Mouse (Mus musculus) kidney, embryonic 14.5 days (tissue): ENCODE measurements at regions not wholly inside any gene's neighbourhood (a gene's known extent, or its start where the extent isn't known, plus 50 kb on each side); places are given as distances from the start of the nearest gene placed in this dataset.

Source experiments
- ATAC-seq: fragments of 200-750 bp; cut with Nextera tagmentation; 2 replicates; pipeline ENCODE4 v1.8.0; 2017; ENCODE audit warnings: moderate number of reproducible peaks, mild to moderate bottlenecking, moderate TSS enrichment, moderate library complexity; ENCODE audit not compliant: low FRiP score, low TSS enrichment
- H3K27ac ChIP-seq: fragments of 300-500 bp; sonication (generic); 2 replicates; pipeline ENCODE4 v1.5.1; 2014; ENCODE audit warnings: low read depth, mild to moderate bottlenecking, low read length, moderate library complexity, mixed read lengths
- H3K27me3 ChIP-seq: fragments of 300-500 bp; sonication (generic); 2 replicates; pipeline ENCODE4 v1.6.1; 2014; ENCODE audit warnings: mild to moderate bottlenecking, low read length; ENCODE audit not compliant: control insufficient read depth, insufficient read depth
- H3K36me3 ChIP-seq: fragments of 300-500 bp; sonication (generic); 2 replicates; pipeline ENCODE4 v1.6.1; 2014; ENCODE audit warnings: low read length, mixed read lengths; ENCODE audit not compliant: control insufficient read depth, insufficient read depth
- H3K4me1 ChIP-seq: fragments of 300-500 bp; sonication (generic); 2 replicates; pipeline ENCODE4 v1.6.1; 2014; ENCODE audit warnings: low read length, mixed read lengths; ENCODE audit not compliant: control insufficient read depth, insufficient read depth
- H3K4me2 ChIP-seq: fragments of 300-500 bp; sonication (generic); replicated peaks from 2 replicates; pipeline ENCODE4 v1.6.1; 2014; ENCODE audit warnings: low read depth, mild to moderate bottlenecking, low read length
- H3K4me3 ChIP-seq: fragments of 300-500 bp; sonication (generic); 2 replicates; pipeline ENCODE4 v1.5.1; 2014; ENCODE audit warnings: mild to moderate bottlenecking, low read length
- H3K9ac ChIP-seq: fragments of 300-500 bp; sonication (generic); 2 replicates; pipeline ENCODE4 v1.6.1; 2014; ENCODE audit warnings: low read depth, mild to moderate bottlenecking, low read length, moderate library complexity
- H3K9me3 ChIP-seq: fragments of 300-500 bp; sonication (generic); 2 replicates; pipeline ENCODE4 v1.6.1; 2016; ENCODE audit warnings: low read length; ENCODE audit not compliant: control insufficient read depth
- WGBS: fragments of 180-500 bp; shearing (Covaris S2); extraction: QIAGEN DNeasy Blood & Tissue Kit; methylation state at CpG from one replicate; pipeline ENCODE4 v1.1.7; 2014; 5-methylcytosine and 5-hydroxymethylcytosine counted together

GRCm38 (mm10) chr10:103832063-103832462 lies 310.7 kb upstream of the Gm21293 start:
- H3K4me2 ChIP-seq, result no peak overlapping the region
- H3K4me1 ChIP-seq, result no peaks in the 10 kb centered on the region
- H3K36me3 ChIP-seq, result no peaks in the 10 kb centered on the region
- H3K4me3 ChIP-seq, result no peak overlapping the region
- 73% methylated on average over 2 of the region's 2 CpGs for WGBS
- H3K27me3 ChIP-seq, result no peaks in the 10 kb centered on the region
- H3K9ac ChIP-seq, result no peak overlapping the region
- H3K9me3 ChIP-seq, result no peaks in the 10 kb centered on the region
- no peak overlapping the region for H3K27ac ChIP-seq
- no peak for ATAC-seq

- ATAC-seq, result no peak
- Histone ChIP-seq H3K9me3 (no peaks in the 10 kb centered on the region), H3K36me3 (no peaks in the 10 kb centered on the region), H3K4me1 (no peaks in the 10 kb centered on the region), H3K4me3 (no peak overlapping the region), H3K9ac (no peak overlapping the region), H3K27ac (no peak overlapping the region), H3K4me2 (no peak overlapping the region), H3K27me3 (no peaks in the 10 kb centered on the region)
- WGBS, result 76% methylated on average over 1 of the region's 1 CpGs
Observed at GRCm38 (mm10) chr10:103855211-103855610, 287.6 kb upstream of the Gm21293 start.

- Histone ChIP-seq H3K9ac (no peak overlapping the region), H3K9me3 (no peaks in the 10 kb centered on the region), H3K27ac (no peak overlapping the region), H3K36me3 (no peaks in the 10 kb centered on the region), H3K4me2 (no peak overlapping the region), H3K4me3 (no peak overlapping the region), H3K27me3 (no peaks in the 10 kb centered on the region), H3K4me1 (no peaks in the 10 kb centered on the region)
- ATAC-seq, result no peak
- 92% methylated on average over 1 of the region's 1 CpGs for WGBS
Observed at GRCm38 (mm10) chr10:103860890-103861289, 281.9 kb upstream of the Gm21293 start.

- WGBS, result 89% methylated on average over 2 of the region's 2 CpGs
- Histone ChIP-seq H3K27me3 (no peaks in the 10 kb centered on the region), H3K9me3 (no peaks in the 10 kb centered on the region), H3K9ac (no peak overlapping the region), H3K27ac (no peak overlapping the region), H3K36me3 (no peaks in the 10 kb centered on the region), H3K4me1 (no peaks in the 10 kb centered on the region), H3K4me3 (no peak overlapping the region), H3K4me2 (no peak overlapping the region)
- ATAC-seq, result no peak
Observed at GRCm38 (mm10) chr10:103862120-103862519, 280.7 kb upstream of the Gm21293 start.

GRCm38 (mm10) chr10:103863909-103864308 lies 278.9 kb upstream of the Gm21293 start:
- Histone ChIP-seq H3K9ac (no peak overlapping the region), H3K27ac (no peak overlapping the region), H3K4me2 (no peak overlapping the region), H3K9me3 (no peaks in the 10 kb centered on the region), H3K4me3 (no peak overlapping the region), H3K4me1 (no peaks in the 10 kb centered on the region), H3K36me3 (no peaks in the 10 kb centered on the region), H3K27me3 (no peaks in the 10 kb centered on the region)
- ATAC-seq, result no peak
- 84% methylated on average over 3 of the region's 3 CpGs for WGBS

- H3K4me1 ChIP-seq, result no peaks in the 10 kb centered on the region
- no peaks in the 10 kb centered on the region for H3K36me3 ChIP-seq
- no peaks in the 10 kb centered on the region for H3K27me3 ChIP-seq
- no peak overlapping the region for H3K9ac ChIP-seq
- no peaks in the 10 kb centered on the region for H3K9me3 ChIP-seq
- no peak overlapping the region for H3K4me2 ChIP-seq
- 58% methylated on average over 2 of the region's 2 CpGs for WGBS
- H3K4me3 ChIP-seq, result no peak overlapping the region
- H3K27ac ChIP-seq, result no peak overlapping the region
- peak; percentile 84 for ATAC-seq
Observed at GRCm38 (mm10) chr10:103910098-103910497, 232.7 kb upstream of the Gm21293 start.

GRCm38 (mm10) chr10:103958183-103958582 lies 184.6 kb upstream of the Gm21293 start:
- Histone ChIP-seq H3K4me2 (no peak overlapping the region), H3K9me3 (no peaks in the 10 kb centered on the region), H3K9ac (no peak overlapping the region), H3K27me3 (no peaks in the 10 kb centered on the region), H3K27ac (no peak overlapping the region), H3K4me1 (no peaks in the 10 kb centered on the region), H3K4me3 (no peak overlapping the region), H3K36me3 (no peaks in the 10 kb centered on the region)
- ATAC-seq, result no peak
- WGBS, result 72% methylated on average over 4 of the region's 4 CpGs

- WGBS, result 47% methylated on average over 6 of the region's 6 CpGs
- Histone ChIP-seq H3K27ac (no peak overlapping the region), H3K9ac (no peak overlapping the region), H3K4me3 (no peak overlapping the region), H3K27me3 (no peaks in the 10 kb centered on the region), H3K36me3 (no peaks in the 10 kb centered on the region), H3K4me2 (no peak overlapping the region), H3K9me3 (no peaks in the 10 kb centered on the region), H3K4me1 (no peaks in the 10 kb centered on the region)
- no peak for ATAC-seq
Observed at GRCm38 (mm10) chr10:103976059-103976458, 166.7 kb upstream of the Gm21293 start.

GRCm38 (mm10) chr10:103984287-103984956 lies 158.4 kb upstream of the Gm21293 start:
- Histone ChIP-seq H3K4me2 (no peak overlapping the region), H3K27ac (no peak overlapping the region), H3K9me3 (no peaks in the 10 kb centered on the region), H3K36me3 (no peaks in the 10 kb centered on the region), H3K9ac (no peak overlapping the region), H3K27me3 (no peaks in the 10 kb centered on the region), H3K4me1 (no peaks in the 10 kb centered on the region), H3K4me3 (no peak overlapping the region)
- ATAC-seq, result no peak
- 60% methylated on average over 1 of the region's 1 CpGs for WGBS
